Comparison of ENCODE assay signal across 17 mouse cellular contexts in genomic region chr13:103980414-103980813, GRCm38 (mm10).
"Had no signal": no experiment of that assay in that cellular context is flagged by ENCODE, and none has a peak within 500 bp of the region (broad histone marks: within the 10 kb centered on the region; RNA-seq: fewer than 3 reads in every experiment).

No protein-coding gene starts in this region.

- H3K4me2 ChIP-seq: kidney, embryonic 15.5 days; liver, embryonic 13.5 days; lung, embryonic 15.5 days; midbrain, embryonic 13.5 days had no signal

- H3K9ac ChIP-seq: kidney, embryonic 15.5 days; liver, embryonic 13.5 days; lung, embryonic 15.5 days; midbrain, embryonic 13.5 days had no signal

- H3K27me3 ChIP-seq: kidney, embryonic 15.5 days; liver, embryonic 13.5 days; lung, embryonic 15.5 days; midbrain, embryonic 13.5 days had no signal

- H3K9me3 ChIP-seq: kidney, embryonic 15.5 days; liver, embryonic 13.5 days; lung, embryonic 15.5 days; midbrain, embryonic 10.5 days; midbrain, embryonic 13.5 days had no signal

- H3K4me1 ChIP-seq: liver, embryonic 13.5 days; midbrain, embryonic 10.5 days; midbrain, embryonic 13.5 days had no signal

- DNase-seq: kidney, adult 18-20 months; kidney, postnatal 10 days; kidney, postnatal 36 days; layer of hippocampus, postnatal 36 days; liver, embryonic 13.5 days; thymus, adult 2 months; thymus, postnatal 14 days; thymus, postnatal 4 days had no signal

- H3K36me3 ChIP-seq: kidney, embryonic 15.5 days; liver, embryonic 13.5 days; lung, embryonic 15.5 days; midbrain, embryonic 10.5 days; midbrain, embryonic 13.5 days had no signal

- H3K27ac ChIP-seq: hindbrain, postnatal 0 days; kidney, embryonic 15.5 days; left cerebral cortex, adult 2 months; liver, embryonic 13.5 days; lung, embryonic 15.5 days; midbrain, embryonic 10.5 days; midbrain, embryonic 13.5 days had no signal

- H3K4me3 ChIP-seq: kidney, embryonic 15.5 days; left cerebral cortex, adult 2 months; liver, embryonic 13.5 days; lung, embryonic 15.5 days; midbrain, embryonic 10.5 days; midbrain, embryonic 13.5 days had no signal

- ATAC-seq: hindbrain, postnatal 0 days; inflammation-experienced regulatory T-cells, adult 6 months; intestine, embryonic 16.5 days; midbrain, embryonic 13.5 days; midbrain, embryonic 16.5 days had no signal
